Mouse (Mus musculus) midbrain, embryonic 15.5 days (tissue): Measurements from ENCODE around the gene Krt15. TPM values are rescaled to one million over a fixed set of nuclear protein-coding genes. Genes with fewer than 3 reads are reported as not detected.

Experiments
- ATAC-seq: fragments of 200-750 bp; cut with Nextera tagmentation; replicated peaks from 2 replicates; pipeline ENCODE4 v1.8.0; 2017; ENCODE audit warnings: moderate TSS enrichment
- H3K27ac ChIP-seq: fragments of 300-500 bp; sonication (generic); 2 replicates; pipeline ENCODE4 v1.5.1; 2015; ENCODE audit warnings: mild to moderate bottlenecking, inconsistent platforms
- H3K27me3 ChIP-seq: fragments of 300-500 bp; sonication (generic); replicated peaks from 2 replicates; pipeline ENCODE4 v1.6.1; 2015; ENCODE audit warnings: inconsistent platforms
- H3K36me3 ChIP-seq: fragments of 300-500 bp; sonication (generic); replicated peaks from 2 replicates; pipeline ENCODE4 v1.6.1; 2015; ENCODE audit warnings: inconsistent platforms
- H3K4me1 ChIP-seq: fragments of 300-500 bp; sonication (generic); 2 replicates; pipeline ENCODE4 v1.6.1; 2015; ENCODE audit warnings: inconsistent platforms
- H3K4me2 ChIP-seq: fragments of 300-500 bp; sonication (generic); 2 replicates; pipeline ENCODE4 v1.6.1; 2015; ENCODE audit warnings: inconsistent platforms, mild to moderate bottlenecking, moderate library complexity
- H3K4me3 ChIP-seq: fragments of 300-500 bp; sonication (generic); 2 replicates; pipeline ENCODE4 v1.5.1; 2015; ENCODE audit warnings: mild to moderate bottlenecking, inconsistent platforms
- H3K9ac ChIP-seq: fragments of 300-500 bp; sonication (generic); 2 replicates; pipeline ENCODE4 v1.6.1; 2015; ENCODE audit warnings: mild to moderate bottlenecking, inconsistent platforms
- H3K9me3 ChIP-seq: fragments of 300-500 bp; sonication (generic); 2 replicates; pipeline ENCODE4 v1.6.1; 2016; ENCODE audit warnings: inconsistent platforms
- WGBS: fragments of 180-500 bp; shearing (Covaris S2); methylation state at CpG from one replicate; pipeline ENCODE4 v1.1.7; 2015; ENCODE audit warnings: mixed read lengths; 5-methylcytosine and 5-hydroxymethylcytosine counted together
- polyA plus RNA-seq: library from polyadenylated mRNA; unstranded; fragments of >200 nt; fragmentation: Nextera tagmentation; extraction: Ambion mirVana; gene quantifications from 2 replicates; pipeline ENCODE4 v1.2.1, GENCODE M21; 2015

Krt15 gene
- polyA plus RNA-seq, 1 experiment from 2014 or later: 4.2 TPM

- Histone ChIP-seq H3K9ac (no peak overlapping the region), H3K27ac (no peak overlapping the region), H3K9me3 (no peaks in the 10 kb centered on the region), H3K4me2 (no peak overlapping the region), H3K4me1 (no peaks in the 10 kb centered on the region), H3K27me3 (no peaks in the 10 kb centered on the region), H3K36me3 (no peaks in the 10 kb centered on the region), H3K4me3 (no peak overlapping the region)
- no peak for ATAC-seq
- WGBS: 86% methylated on average over 11 of the region's 11 CpGs
These were observed 22.6 kb downstream of the Krt15 start for GRCm38 (mm10) chr11:100112935-100113741.

DNA sequence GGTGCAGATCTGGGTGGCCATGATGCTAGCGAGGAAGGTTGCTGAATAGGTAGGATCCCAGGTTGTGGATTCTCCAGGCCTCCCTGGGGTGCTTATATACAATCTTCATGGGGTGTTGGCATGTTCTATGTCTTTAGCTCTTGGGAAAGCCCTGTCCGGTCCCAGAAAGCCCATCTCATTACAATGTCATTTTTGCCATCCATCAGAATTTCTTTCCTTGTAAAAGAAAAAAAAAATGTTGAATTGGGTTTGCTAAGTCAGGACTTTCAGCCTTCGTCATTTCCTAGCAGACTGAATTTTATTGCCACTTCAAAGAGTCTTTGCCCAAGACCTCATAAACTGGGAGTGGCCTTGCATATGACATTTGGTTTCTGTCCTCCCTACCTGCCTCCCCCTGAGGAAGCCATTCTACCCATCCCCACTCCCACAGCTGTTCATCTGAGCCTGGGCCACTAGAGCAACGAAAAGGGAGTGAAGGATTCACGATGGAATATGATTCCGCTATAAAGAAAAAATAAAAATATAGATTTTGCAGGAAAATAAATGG, 30.1 kb downstream of the Krt15 start, which contains the start of gene Krt36:
TSS of gene Krt36 (minus strand) at position 51 of the 547 bp plus-strand sequence.
- 92% methylated on average over 6 of the region's 6 CpGs for WGBS

DNA sequence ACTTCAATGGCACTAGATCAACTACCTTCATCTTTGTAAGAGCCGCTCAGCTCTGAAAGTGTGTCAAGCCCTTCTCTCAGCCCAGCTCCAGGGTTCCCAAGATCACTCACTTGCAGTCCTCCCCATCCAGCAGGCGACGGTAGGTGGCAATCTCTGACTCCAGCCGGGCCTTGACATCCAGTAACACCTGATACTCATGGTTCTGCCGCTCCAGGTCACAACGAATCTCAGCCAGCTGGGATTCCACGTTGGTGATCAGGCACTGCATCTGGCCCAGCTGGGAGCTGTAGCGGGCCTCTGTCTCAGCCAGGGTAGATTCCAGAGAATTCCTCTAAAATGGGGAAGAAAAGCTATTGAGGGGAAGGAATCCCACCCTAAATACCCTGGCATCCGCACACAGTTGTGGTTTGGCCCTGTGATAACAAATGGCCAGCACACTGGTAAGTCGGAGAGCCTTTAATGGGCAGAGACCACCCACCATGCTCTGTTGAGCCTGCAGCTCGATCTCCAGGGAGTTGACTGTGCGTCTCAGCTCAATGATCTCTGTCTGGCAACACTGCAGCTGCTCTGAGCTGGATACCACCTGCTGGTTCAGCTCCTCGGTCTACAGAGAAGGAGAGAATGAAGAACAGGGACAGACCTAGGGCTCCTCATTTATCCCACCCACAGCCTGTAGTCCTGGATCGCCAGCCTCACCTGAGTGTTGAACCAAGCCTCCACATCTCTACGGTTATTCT, 32.9 kb downstream of the Krt15 start:
- WGBS: 64% methylated on average over 15 of the region's 15 CpGs
- no peaks in the 10 kb centered on the region for H3K4me1 ChIP-seq
- H3K9me3 ChIP-seq: no peaks in the 10 kb centered on the region
- no peak overlapping the region for H3K4me2 ChIP-seq
- no peaks in the 10 kb centered on the region for H3K36me3 ChIP-seq
- H3K27ac ChIP-seq: no peak overlapping the region
- no peaks in the 10 kb centered on the region for H3K27me3 ChIP-seq
- no peak for ATAC-seq
- no peak overlapping the region for H3K9ac ChIP-seq
- H3K4me3 ChIP-seq: no peak overlapping the region

More for the DNA sequence above, 30.1 kb downstream of the Krt15 start, which contains the start of gene Krt36:
- H3K4me3 ChIP-seq: no peak within 1 kb of the TSS
- H3K36me3 ChIP-seq: no peaks in the 10 kb centered on the region
- H3K27me3 ChIP-seq: no peaks in the 10 kb centered on the region
- no peak for ATAC-seq
- H3K4me2 ChIP-seq: no peak within 1 kb of the TSS
- no peaks in the 10 kb centered on the region for H3K9me3 ChIP-seq
- no peak within 1 kb of the TSS for H3K9ac ChIP-seq
- no peak within 1 kb of the TSS for H3K27ac ChIP-seq
- H3K4me1 ChIP-seq: no peaks in the 10 kb centered on the region

GRCm38 (mm10) chr11:100100391-100100790, 35.3 kb downstream of the Krt15 start:
- WGBS: 88% methylated on average over 4 of the region's 4 CpGs
- Histone ChIP-seq H3K4me2 (no peak overlapping the region), H3K27me3 (no peaks in the 10 kb centered on the region), H3K9ac (no peak overlapping the region), H3K36me3 (no peaks in the 10 kb centered on the region), H3K4me1 (no peaks in the 10 kb centered on the region), H3K4me3 (no peak overlapping the region), H3K27ac (no peak overlapping the region), H3K9me3 (no peaks in the 10 kb centered on the region)
- ATAC-seq: no peak

- no peak for ATAC-seq
- no peaks in the 10 kb centered on the region for H3K36me3 ChIP-seq
- no peaks in the 10 kb centered on the region for H3K9me3 ChIP-seq
- 70% methylated on average over 9 of the region's 9 CpGs for WGBS
- no peaks in the 10 kb centered on the region for H3K27me3 ChIP-seq
- H3K4me3 ChIP-seq: no peak overlapping the region
- H3K9ac ChIP-seq: no peak overlapping the region
- H3K4me2 ChIP-seq: no peak overlapping the region
- no peak overlapping the region for H3K27ac ChIP-seq
- no peaks in the 10 kb centered on the region for H3K4me1 ChIP-seq
These were observed 37.9 kb downstream of the Krt15 start for GRCm38 (mm10) chr11:100097819-100098218.

GRCm38 (mm10) chr11:100096141-100096540, 39.6 kb downstream of the Krt15 start, which contains the start of gene Krt35:
Gene Krt35 (minus strand): TSS chr11:100096241.
- H3K27ac ChIP-seq: no peak within 1 kb of the TSS
- no peak within 1 kb of the TSS for H3K4me3 ChIP-seq
- no peaks in the 10 kb centered on the region for H3K27me3 ChIP-seq
- no peaks in the 10 kb centered on the region for H3K36me3 ChIP-seq
- H3K9ac ChIP-seq: no peak within 1 kb of the TSS
- 84% methylated on average over 9 of the region's 9 CpGs for WGBS
- H3K4me2 ChIP-seq: no peak within 1 kb of the TSS
- no peaks in the 10 kb centered on the region for H3K9me3 ChIP-seq
- no peak for ATAC-seq
- no peaks in the 10 kb centered on the region for H3K4me1 ChIP-seq

GRCm38 (mm10) chr11:100088378-100089025, 47.2 kb downstream of the Krt15 start:
- Histone ChIP-seq H3K36me3 (no peaks in the 10 kb centered on the region), H3K9me3 (no peaks in the 10 kb centered on the region), H3K4me2 (no peak overlapping the region), H3K9ac (no peak overlapping the region), H3K27ac (no peak overlapping the region), H3K4me3 (no peak overlapping the region), H3K4me1 (no peaks in the 10 kb centered on the region), H3K27me3 (no peaks in the 10 kb centered on the region)
- no peak for ATAC-seq
- WGBS: 72% methylated on average over 7 of the region's 7 CpGs

DNA sequence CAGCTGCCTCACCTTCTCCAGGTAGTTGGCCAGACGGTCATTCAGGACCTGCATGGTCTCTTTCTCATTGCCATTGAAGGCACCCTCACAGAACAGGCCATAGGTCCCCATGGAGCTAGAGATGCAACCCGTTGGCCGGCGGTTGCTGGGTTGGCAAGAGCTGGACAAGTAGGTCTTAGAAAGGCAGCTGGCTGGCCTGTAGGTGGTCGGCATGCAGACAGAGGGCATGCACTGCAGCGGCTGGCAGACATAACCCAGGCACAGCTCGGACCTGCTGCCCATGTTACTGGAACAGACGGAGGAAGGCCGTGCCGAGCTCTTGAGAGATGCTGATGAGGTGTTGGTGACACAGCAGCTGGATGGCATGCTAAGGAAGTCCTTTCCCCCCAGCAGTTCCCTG, 47.9 kb downstream of the Krt15 start, which contains the start of gene Krt32:
TSS of gene Krt32 (minus strand) at position 366 of the 400 bp plus-strand sequence.
- 96% methylated on average over 10 of the region's 10 CpGs for WGBS

More for the DNA sequence above, 47.9 kb downstream of the Krt15 start, which contains the start of gene Krt32:
- Histone ChIP-seq H3K27me3 (no peaks in the 10 kb centered on the region), H3K4me3 (no peak within 1 kb of the TSS), H3K9me3 (no peaks in the 10 kb centered on the region), H3K4me2 (no peak within 1 kb of the TSS), H3K27ac (no peak within 1 kb of the TSS), H3K9ac (no peak within 1 kb of the TSS), H3K36me3 (no peaks in the 10 kb centered on the region), H3K4me1 (no peaks in the 10 kb centered on the region)
- no peak for ATAC-seq

Other genes starting within 250 kb of the Krt15 start
- not detected in 2 replicates for gene Krtap31-1, start 228.0 kb downstream of the Krt15 start, polyA plus RNA-seq
- not detected in 2 replicates for gene Gm11565, start 221.2 kb downstream of the Krt15 start, polyA plus RNA-seq
- gene Krtap31-2, start 199.6 kb downstream of the Krt15 start, polyA plus RNA-seq: not detected in 2 replicates
- not detected in 2 replicates for gene Krtap9-5, start 187.5 kb downstream of the Krt15 start, polyA plus RNA-seq
- not detected in 2 replicates for gene Krtap29-1, start 156.9 kb downstream of the Krt15 start, polyA plus RNA-seq
- gene Krtap16-1, start 149.3 kb downstream of the Krt15 start, polyA plus RNA-seq: not detected in 2 replicates
- gene Krtap17-1, start 141.9 kb downstream of the Krt15 start, polyA plus RNA-seq: 1.1 and 1.3 TPM in 2 replicates
- gene Krt33a, start 119.7 kb downstream of the Krt15 start, polyA plus RNA-seq: not detected in 2 replicates
- gene Krt33b, start 106.1 kb downstream of the Krt15 start, polyA plus RNA-seq: not detected in 2 replicates
- gene Krt34, start 94.4 kb downstream of the Krt15 start, polyA plus RNA-seq: not detected in 2 replicates
- gene Krt31, start 85.4 kb downstream of the Krt15 start, polyA plus RNA-seq: not detected in 2 replicates
- gene Krt32, start 47.7 kb downstream of the Krt15 start, polyA plus RNA-seq: not detected in 2 replicates
- not detected in 2 replicates for gene Krt35, start 39.7 kb downstream of the Krt15 start, polyA plus RNA-seq
- gene Krt36, start 30.3 kb downstream of the Krt15 start, polyA plus RNA-seq: not detected in 2 replicates
- gene Krt13, start 14.4 kb downstream of the Krt15 start, polyA plus RNA-seq: 0.26 TPM in 1 of 2 replicates, not detected in the other
- gene Krt19, start 12.7 kb upstream of the Krt15 start, polyA plus RNA-seq: 2.1 and 2.6 TPM in 2 replicates
- gene Krt9, start 57.3 kb upstream of the Krt15 start, polyA plus RNA-seq: not detected in 2 replicates
- 0.26 and 6.1 TPM in 2 replicates for gene Krt14, start 71.6 kb upstream of the Krt15 start, polyA plus RNA-seq
- gene Krt16, start 113.0 kb upstream of the Krt15 start, polyA plus RNA-seq: not detected in 2 replicates
- gene Krt17, start 125.1 kb upstream of the Krt15 start, polyA plus RNA-seq: 1.1 TPM in 1 of 2 replicates, not detected in the other
- not detected in 2 replicates for gene Krt42, start 133.9 kb upstream of the Krt15 start, polyA plus RNA-seq
- gene Eif1, start 184.0 kb upstream of the Krt15 start, polyA plus RNA-seq: 1,086 and 1,110 TPM in 2 replicates
- gene Gast, start 198.5 kb upstream of the Krt15 start, polyA plus RNA-seq: 2.0 and 2.3 TPM in 2 replicates
- gene Hap1, start 220.2 kb upstream of the Krt15 start, polyA plus RNA-seq: 315 and 316 TPM in 2 replicates